Mouse (Mus musculus) mouse trophoblast stem cell (cell line): ENCODE data around the gene Rpl37.

Experiments
- in situ Hi-C, 2 experiments: fragments of 300-500 bp; cut with MseI, MboI; formaldehyde crosslinking; loops; 2 replicates in 1 of 2; 3 replicates in 1 of 2; pipeline ENCODE4 v1.15.1; 2025

Gene Rpl37

DNA sequence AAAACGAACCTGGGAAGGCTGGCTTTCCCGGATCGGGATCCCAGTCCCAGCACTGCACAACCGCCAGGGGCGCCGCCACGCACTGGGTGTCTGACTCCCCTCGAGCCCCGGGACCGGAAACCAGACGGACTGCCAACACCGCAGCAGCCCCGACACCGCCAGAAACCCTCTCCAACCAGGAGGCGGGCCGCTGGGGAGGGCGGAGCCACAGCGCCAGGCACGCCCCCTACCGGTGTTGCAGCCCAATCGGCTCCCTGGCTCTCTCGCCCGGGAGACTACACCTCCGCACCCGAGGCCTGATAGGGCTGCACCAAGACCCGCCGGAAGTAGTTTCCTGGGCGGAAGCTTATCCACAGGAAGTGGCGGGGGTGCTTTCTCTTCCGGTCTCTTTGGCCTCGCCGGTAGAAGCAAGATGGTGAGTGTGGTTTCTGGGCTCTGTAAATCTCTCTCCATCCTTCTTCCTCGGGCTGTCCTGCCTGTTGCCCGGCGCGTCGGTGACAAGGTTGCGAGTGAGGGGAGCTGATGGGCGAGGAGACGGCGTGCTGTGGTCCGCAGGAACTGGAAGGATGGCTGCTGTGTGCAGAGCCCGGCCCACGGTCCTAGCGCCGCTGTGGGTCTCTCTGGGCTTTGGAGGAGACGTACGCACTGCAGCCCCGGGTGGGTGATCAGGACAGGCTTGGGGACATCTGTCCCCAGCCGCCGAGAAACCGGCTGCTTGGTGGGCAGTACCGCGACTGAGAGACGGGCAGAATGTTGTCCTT lies at the start of gene Rpl37:
Gene Rpl37 (plus strand): TSS at position 376 of the 761 bp plus-strand sequence.
- in situ Hi-C loops = no loop called here

DNA sequence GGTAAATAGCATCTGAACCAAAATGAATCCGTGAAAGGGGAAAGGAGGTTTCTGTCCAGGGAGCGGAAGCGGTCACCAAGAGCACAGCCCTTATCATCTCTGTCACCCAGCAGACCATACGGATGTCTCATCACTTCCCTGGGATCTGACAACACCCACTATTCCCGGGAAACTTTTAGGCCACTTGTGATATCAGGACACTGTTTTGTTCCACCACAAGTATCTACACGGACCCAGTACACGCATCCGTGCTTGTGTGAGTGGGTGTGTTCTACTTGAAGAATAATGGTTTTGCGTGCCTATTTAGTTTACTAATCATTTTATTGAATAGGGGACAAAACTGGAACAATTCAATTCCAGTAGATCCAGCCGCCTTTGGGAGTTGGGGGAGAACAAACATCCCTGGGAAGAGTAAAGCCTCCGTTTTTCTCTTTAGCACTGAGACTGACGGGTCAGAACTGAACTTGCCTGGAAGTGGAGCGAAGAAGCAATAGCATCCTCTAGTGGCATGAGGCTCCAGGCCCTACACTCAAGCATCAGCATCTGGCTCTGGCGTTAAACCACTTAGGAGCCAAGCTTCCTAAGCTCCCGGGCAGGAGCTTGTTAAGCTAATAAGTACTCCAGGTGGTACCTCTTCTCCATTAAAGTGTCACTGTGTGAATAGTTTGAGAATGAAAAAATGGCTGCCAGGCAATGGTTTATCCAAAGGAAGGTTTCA lies 47.5 kb upstream of the Rpl37 start:
- in situ Hi-C loops = no loop called here

DNA sequence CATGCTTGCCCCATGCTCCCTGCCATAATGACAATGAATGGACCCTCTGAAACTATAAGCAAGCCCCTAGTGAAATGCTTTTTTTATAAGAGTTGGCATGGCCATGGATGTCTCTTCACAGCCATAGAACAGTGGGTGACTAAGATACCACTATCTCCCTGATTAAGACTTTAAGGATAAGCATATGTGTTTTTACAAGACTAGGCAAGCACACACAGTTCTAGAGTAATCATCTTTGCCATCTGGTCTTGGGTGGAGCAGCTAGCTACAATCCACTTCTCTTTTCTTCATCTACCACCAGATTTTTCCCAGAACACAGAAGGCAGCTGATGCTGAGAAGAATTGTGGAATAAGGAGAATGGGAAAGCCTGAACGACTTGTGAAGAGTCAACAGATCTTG lies 35.2 kb upstream of the Rpl37 start:
- in situ Hi-C loops = no loop called here

DNA sequence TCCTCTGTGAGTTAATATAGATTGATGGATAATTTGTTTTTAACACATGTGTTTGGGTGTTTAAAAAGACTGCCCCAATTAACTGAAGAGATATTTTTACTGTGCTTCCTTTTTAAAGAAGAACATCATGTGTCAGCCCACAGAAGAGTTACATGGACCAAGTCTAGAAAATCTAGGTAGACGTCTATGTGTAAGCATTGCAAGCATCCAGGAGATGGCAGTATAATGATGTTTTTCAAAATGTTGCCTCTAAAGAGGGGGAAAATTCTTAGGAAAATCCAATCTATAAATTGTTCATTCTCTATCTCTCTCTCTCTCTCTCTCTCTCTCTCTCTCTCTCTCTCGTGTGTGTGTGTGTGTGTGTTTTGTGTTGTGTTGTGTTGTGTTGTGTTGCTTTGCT lies 30.3 kb upstream of the Rpl37 start:
- in situ Hi-C loops = no loop called here

DNA sequence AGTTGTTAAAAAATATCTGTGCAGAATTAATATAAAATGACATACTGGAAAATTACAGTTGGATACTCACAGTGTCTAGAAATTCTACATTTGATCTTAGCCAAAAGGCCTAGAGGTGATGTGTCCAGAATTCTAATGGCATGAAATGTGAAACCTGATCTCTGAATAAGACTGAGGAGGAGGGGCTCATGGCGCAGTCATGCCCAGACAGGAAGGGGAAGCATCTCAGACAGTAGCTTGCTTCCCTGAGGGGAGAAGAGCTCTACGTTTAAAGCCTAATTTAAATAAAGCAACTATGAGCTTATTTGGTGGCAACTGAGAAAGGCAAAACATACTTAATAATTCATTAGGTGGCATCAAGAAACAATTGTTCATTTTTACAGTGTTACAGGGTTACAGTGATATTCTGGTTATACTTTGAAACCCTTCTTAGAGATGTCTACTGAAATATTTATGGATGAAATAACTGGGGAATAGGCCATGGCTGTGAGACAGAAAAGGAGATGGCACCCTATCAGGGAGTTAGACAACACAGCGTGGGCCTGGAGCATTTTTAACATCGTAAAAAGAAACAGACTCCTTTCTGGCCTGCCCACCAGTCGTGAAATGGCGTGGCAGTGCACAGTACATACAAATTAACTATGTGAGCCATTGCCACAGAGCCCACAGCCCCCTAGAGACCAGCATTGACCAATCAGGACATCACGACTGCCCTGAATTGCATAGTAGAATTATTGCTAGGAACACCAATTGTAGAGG lies 27.4 kb upstream of the Rpl37 start:
- in situ Hi-C loops = no loop called here

DNA sequence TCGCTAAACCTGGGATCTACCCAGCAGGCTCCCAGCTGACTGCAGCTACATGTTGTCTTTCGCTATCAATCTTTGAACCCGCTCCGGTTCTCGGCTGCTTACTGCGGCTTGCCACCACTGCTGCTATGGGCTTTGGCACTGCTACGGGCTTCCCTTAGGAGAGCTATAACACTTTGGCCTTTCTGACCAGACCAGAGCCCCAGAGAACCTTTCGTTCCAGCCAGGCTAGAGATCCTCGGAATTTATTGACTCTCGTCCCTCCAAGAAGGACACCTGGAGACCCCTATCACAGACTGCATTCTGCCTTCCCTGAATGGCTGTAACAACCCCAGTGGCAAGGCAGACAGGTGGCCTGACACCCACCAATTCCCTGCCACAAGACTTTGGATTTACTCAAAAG lies 26.3 kb upstream of the Rpl37 start:
- in situ Hi-C loops = no loop called here

DNA sequence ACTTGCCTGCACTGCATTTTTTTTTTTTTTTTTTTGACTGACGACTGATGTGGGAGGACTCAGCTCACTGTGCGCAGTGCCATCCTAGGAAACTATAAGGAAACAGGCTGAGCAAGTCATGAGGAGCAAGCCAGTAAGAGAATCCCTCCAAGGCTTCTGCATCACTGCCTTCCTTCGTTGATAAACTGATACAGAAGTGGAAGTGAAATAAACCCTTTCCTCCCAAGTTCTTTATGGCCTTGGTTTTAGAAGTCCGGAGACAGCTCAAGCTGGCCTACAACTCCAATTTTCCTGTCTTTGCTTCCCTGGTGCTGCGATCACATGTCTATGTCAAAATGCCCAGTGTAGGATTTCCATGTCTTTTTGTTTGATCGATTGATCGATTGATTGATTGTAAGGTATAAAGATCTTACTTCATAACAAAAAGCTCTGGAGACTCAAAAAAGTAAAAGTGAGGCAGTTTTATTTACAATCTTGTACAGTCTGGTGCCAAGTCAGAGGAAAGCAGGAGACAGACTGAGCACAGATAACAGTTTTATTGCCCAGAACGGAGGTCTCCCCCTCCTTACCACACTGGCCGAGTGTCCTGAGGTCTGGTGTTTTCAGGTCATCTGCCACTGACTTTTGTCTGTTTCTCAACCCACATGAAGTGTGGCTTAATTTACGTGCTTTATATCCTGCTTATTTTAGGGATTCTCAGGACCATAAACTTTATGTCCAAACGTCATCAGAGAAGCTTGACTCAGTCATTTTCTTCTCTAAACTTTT lies 20.7 kb upstream of the Rpl37 start:
- in situ Hi-C loops = no loop called here

DNA sequence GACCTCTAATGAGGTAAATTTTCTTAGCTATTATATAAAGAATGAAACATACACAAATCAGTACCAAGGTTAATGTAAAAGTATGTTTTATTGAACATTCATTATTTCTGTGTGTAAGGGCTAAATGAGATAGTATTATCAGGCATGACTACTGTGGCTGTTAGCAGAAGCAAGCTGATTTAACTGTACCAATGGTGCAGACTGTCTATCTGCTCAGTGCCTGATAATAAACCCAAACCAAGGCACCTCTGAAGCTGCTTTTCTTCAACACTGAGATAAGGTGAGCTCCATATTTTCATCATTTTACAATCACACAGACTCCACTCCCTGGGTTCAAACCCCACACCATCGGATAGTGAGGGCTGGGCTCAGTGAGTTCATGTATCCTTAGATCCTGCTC lies 19.1 kb upstream of the Rpl37 start:
- in situ Hi-C loops = no loop called here

DNA sequence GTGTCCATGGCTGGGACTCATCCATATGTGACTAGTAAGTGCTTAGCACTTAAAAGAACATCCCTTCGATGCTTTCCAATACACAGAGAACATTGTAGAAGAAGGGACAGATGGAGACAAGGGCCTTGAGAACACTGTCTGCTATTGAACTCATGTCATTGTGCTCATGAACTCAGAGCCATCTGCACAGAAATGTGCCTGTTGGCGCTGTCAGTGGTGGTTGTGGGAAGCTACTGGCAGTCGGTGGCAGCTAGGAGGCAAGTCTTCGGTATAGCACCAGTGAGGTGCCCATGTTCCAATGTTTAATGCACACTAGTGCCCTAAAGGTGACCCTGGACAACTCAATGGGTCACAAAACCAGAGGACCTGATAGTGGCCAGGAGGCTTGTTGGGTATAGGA lies 14.1 kb upstream of the Rpl37 start:
- in situ Hi-C loops = no loop called here

DNA sequence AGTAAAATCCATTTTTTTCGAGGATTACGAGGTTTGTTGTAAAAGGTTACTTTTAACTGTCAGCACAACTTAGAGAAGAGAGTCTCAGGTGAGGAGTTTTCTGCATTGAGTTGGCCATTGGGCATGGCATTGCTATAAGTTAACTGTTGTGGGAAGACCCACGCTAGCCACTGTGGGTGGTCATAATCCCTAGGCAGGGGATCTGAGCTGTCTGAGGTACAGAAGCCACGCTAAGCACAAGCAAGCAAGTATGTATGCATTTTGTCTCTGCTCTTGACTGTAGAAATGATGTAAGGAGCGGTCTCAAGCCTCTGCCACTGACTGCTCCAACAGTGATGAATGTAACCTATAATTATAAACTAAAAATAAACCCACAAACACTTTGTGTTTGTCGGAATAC lies 10.6 kb upstream of the Rpl37 start:
- in situ Hi-C loops = no loop called here

DNA sequence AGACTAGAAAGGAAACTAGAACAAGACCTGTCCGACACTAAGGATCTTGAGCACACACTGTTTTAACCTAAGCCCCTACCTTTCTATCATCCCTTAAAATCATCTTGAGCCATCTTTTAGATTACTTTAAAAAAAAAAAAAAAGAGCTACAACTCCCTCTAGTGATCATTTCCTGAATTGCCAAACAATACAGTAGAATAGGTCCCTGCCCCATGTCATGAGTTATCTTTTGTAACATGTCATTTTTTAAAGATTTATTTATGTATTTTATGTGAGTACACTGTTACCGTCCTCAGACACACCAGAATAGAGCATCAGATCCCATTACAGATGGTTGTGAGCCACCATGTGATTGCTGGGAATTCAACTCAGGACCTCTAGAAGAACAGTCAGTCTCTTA lies 10.2 kb upstream of the Rpl37 start:
- in situ Hi-C loops = no loop called here

DNA sequence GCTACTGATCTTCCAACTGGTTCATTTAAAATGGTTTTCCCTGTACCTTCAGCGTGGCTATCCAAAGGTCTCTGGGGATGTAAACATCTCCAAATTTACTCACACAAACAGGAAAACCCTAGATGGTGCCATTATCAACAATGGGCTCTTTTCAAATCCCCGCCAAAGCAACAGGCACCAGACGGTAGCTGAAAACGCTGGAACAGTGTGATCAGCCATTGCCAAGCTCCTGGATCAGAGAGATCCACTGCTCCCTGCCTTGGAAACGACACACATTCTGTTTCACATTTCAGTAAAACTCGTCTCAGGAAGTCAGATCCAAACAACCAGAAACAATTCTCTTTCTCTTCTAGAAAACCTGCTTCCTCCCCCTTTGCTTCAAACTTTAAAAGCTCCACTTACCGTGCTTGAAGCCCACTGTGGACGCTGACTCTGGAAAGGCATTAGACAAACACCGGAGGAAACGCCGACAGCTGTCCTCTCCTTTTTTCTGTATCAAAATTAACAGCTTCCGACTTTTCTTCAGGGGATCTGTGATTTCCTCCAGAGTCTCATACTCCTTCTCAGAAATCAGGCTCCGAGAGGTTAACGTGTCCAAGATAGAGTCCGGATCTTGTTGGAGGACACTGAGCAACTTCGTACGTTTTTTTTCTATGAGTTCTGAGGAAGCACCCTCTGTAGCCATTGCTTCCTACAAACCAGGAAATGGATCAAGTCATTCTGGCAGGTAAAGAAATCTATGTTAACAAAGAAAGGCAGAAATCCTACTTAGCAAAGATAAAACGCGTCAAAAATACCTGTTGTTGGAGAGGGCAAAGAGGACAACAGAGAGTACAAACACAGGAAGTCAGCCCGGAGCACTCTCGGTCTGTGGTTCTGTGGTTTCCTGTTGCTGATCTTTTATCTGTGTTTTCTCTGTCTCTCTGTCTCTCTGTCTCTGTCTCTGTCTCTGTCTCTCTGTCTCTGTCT lies 8.5 kb upstream of the Rpl37 start, which contains the start of gene Card6:
Gene Card6 (minus strand): TSS at position 854 of the 969 bp plus-strand sequence.
- in situ Hi-C loops = no loop called here

DNA sequence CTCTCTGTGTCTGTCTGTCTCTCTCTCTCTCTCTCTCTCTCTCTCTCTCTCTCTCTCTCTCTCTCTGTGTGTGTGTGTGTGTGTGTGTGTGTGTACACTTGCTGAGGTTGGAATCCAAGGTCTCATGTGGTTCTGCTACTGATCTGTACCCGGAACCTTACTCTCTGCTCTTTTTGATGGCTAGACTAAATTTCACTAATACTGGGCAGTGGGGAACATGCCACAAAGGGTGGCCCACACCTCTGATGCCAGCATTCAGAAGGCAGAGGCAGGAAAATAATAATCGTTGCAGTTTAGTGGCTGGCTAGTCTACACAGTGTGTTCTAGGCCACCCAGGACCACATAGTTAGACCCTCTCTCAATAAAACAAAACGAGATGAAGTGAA lies 7.8 kb upstream of the Rpl37 start:
- in situ Hi-C loops = no loop called here

DNA sequence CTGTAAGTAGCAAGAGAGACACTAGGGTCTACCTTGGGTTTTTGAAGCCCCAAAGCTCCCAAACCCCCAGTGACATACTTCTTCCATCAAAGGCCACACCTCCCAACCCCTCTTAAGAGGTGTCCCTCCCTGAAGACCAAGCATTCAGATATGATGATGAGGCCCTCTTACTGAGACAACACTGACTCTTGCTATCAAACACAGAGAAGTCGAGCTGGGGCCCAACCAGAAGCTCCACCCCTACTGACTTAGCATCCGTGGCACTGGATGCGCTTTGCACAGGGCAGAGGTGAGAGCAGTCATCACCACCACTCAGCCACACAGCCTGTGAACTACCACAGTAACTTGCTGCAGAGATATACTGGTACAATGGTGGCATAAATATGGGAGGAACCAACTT lies 3.8 kb upstream of the Rpl37 start:
- in situ Hi-C loops = no loop called here

DNA sequence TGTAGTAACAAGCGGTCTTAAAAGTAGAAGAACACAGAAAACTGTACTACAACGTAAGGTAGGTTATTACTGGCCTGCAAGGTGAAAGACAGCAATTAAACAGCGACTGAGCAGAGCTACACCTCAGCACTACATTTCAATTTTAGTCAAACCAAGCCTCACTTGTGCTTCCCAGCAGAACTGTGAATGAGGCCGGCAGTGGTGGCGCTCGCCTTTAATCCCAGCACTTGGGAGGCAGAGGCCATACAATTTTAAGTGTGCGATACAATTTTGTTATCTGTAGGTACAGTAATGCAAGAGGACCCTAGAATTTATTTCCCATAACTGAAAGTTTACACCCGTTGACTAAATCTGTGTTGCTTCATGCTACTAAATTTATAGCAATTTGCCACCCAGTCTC lies 1.3 kb upstream of the Rpl37 start:
- in situ Hi-C loops = no loop called here

DNA sequence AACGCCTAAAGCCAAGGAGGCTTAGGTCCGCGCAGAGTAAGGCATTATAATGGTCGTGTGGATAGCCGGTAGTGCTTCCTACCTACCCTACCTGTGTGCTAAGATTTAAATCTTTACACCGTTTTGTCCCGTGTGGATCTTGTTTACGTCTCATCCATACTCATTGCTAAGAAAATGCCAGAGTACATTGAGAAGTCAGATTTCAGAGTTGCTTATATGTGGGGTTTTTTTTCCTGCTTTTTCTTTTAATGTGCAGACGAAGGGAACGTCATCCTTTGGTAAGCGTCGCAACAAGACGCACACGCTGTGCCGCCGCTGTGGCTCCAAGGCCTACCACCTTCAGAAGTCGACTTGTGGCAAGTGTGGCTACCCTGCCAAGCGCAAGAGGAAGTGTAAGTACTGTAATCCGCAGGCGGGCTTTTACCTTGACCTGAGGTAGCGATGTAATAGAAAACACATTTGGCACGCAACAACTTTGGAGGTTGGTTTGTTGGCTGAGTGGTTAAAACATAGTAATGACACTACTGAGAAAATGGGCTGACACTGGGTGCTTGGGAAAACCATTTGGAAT lies 671 bp downstream of the Rpl37 start:
- in situ Hi-C loops = no loop called here

DNA sequence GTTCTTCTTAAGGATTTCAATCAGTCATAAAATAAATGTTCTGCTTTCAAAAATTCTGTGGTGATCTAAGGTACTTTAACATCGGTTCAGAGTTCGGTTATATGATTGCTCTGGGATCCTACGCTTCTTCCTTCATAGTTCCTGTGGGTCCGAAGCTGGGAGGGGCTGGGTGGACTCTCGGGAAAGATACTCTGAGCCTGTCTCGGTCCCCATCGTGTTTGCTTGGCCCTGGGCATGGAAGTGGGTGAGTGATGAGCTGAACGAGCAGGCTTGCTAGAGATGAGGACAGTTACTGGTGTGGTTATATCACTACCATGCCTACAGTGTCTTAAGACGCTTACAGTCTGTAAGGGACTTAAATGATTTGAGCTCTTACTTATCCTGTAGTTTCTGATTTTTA lies 2.2 kb downstream of the Rpl37 start:
- in situ Hi-C loops = no loop called here

DNA sequence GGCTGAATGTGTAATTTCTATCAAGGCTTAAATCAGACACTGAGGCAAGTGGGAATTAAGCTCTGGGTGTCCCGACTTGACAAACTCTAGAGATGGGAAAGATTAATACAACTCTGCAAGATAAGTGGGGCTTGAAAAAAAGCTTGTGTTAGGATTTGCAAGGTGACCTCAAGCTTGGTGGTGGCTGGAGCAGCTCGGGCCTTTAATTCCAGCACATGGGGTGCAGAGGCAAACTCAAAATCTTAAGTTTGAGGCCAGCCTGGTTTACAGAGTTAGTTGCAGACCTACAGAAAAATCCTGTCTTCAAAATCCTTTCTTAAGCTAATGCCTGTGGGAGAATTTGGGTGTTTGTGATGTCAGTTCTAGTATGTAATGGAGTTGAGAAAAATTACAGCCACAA lies 2.7 kb downstream of the Rpl37 start:
- in situ Hi-C loops = no loop called here

DNA sequence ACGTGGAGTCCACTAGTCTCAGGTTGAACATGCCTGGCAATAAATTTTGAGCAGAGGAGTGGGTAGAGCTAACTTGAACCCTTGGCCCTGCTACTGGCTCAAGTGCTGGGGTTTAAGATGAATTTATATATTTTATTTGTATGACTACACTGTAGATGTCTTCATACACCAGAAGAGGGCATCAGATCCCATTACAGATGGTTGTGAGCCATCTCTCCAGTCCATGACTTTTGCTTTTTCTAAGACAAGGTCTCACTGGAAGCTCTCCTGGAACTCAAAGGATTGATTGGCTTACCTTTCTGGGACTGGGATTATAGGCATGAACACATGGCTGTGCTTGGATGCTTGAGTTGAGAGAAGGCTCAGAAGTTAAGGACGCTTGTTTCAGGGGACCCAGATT lies 3.3 kb downstream of the Rpl37 start:
- in situ Hi-C loops = no loop called here

DNA sequence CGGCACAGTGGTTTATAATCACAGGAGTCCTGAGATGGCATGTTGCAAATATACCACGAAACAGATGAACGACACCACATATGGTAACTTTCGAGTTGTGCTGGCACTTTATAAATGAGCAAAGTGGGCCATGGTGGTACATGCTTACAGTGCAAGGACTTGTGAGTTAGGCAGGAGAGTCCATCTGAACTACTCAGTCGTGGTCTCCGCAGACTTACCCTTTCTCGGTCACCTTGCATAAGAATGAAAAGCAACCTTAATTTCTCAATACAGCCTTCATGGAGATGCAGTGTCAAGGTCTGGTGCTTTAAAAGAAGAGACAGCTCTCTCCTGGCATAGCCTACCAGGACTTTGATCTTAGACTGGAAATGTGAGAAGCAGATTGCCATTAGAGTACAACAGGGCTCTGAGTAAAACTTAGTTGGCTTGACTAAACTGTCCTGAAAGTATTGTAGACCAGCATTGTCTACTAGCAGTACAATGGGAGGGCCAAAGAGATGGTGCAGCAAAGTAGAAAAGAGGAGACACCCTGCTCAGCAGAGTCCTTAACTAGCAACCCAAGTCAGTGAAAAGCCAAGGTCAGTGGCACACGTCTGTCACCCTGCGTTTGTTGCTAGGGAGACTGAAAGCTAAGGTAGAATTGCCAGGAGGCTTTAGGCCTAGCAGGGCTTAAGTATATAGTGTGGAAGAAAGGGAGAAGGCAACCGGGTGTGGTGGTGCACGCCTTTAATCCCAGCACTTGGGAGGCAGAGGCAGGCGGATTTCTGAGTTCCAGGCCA lies 5.3 kb downstream of the Rpl37 start:
- in situ Hi-C loops = no loop called here
